Mouse (Mus musculus) liver, adult 2 months (tissue): ENCODE results near the gene H6pd. TPM values are rescaled to one million over a fixed set of nuclear protein-coding genes. Genes with fewer than 3 reads are reported as not detected.

ENCODE experiments used
- DNase-seq: peaks from one replicate; pipeline ENCODE4 v3.0.0-alpha.2; 2011; ENCODE audit warnings: low read depth, low spot score; ENCODE audit errors: extremely low read depth
- H3K27ac ChIP-seq: fragments of 200-500 bp; replicated peaks from 2 replicates; pipeline ENCODE4 v1.5.1; 2012; ENCODE audit warnings: low read depth, mild to moderate bottlenecking, control low read depth, inconsistent platforms, low read length; ENCODE audit not compliant: insufficient read depth
- H3K27me3 ChIP-seq: fragments of 200-500 bp; 2 replicates; pipeline ENCODE4 v1.6.1; 2012; ENCODE audit warnings: mild to moderate bottlenecking, moderate library complexity, low read length, inconsistent platforms; ENCODE audit not compliant: control insufficient read depth, insufficient read depth
- H3K36me3 ChIP-seq: fragments of 200-500 bp; 2 replicates; pipeline ENCODE4 v1.6.1; 2012; ENCODE audit warnings: low read length, inconsistent platforms; ENCODE audit not compliant: control insufficient read depth, insufficient read depth
- H3K4me1 ChIP-seq: fragments of 200-500 bp; 2 replicates; pipeline ENCODE4 v1.6.1; 2011; ENCODE audit warnings: low read length; ENCODE audit not compliant: control insufficient read depth, insufficient read depth
- H3K4me3 ChIP-seq: fragments of 200-500 bp; 2 replicates; pipeline ENCODE4 v1.5.1; 2011; ENCODE audit warnings: low read depth, mild to moderate bottlenecking, control low read depth, low read length, moderate library complexity; ENCODE audit not compliant: insufficient read depth
- H3K79me2 ChIP-seq: fragments of 200-500 bp; 2 replicates; pipeline ENCODE4 v1.6.1; 2012; ENCODE audit warnings: inconsistent platforms, mild to moderate bottlenecking, low read length, moderate library complexity; ENCODE audit not compliant: control insufficient read depth, insufficient read depth
- H3K9ac ChIP-seq: fragments of 200-500 bp; 2 replicates; pipeline ENCODE4 v1.6.1; 2012; ENCODE audit warnings: low read depth, mild to moderate bottlenecking, control low read depth, inconsistent platforms, low read length
- CTCF ChIP-seq: fragments of 200-500 bp; IDR thresholded peaks from 2 replicates; pipeline ENCODE4 v1.5.1; 2011; ENCODE audit warnings: low read depth, low read length, control low read depth
- POLR2A ChIP-seq: fragments of 200-500 bp; IDR thresholded peaks from 2 replicates; pipeline ENCODE4 v1.6.1; 2011; ENCODE audit warnings: low read length, control low read depth; ENCODE audit not compliant: insufficient read depth; ENCODE audit errors: extremely low read depth
- WGBS: fragments of 180-500 bp; shearing (Covaris S2); methylation state at CpG from one replicate; pipeline ENCODE4 v1.1.7; 2018; 5-methylcytosine and 5-hydroxymethylcytosine counted together
- polyA plus RNA-seq: library from polyadenylated mRNA; depleted of rRNA; stranded (reverse); fragments of >200 nt; gene quantifications from 2 replicates; pipeline ENCODE4 v1.2.3, GENCODE M21; 2012
- total RNA-seq: library from RNA; depleted of rRNA; stranded (reverse); fragments of >200 nt; gene quantifications from 2 replicates; pipeline ENCODE4 v1.2.3, GENCODE M21; 2014

Gene H6pd
- total and polyA plus RNA-seq, 2 experiments = 121 to 205 TPM

- peak overlapping the region; percentile 35; the same call in 1 of the 2 replicates for H3K9ac ChIP-seq
- peak overlapping the region; percentile 58 for H3K27ac ChIP-seq
- no peak overlapping the region for H3K4me3 ChIP-seq
- H3K27me3 ChIP-seq = no peaks in the 10 kb centered on the region
- peak; percentile 37 for DNase-seq
- no peak for TF ChIP-seq CTCF
- TF ChIP-seq POLR2A = no peak
- 29% methylated on average over 10 of the region's 10 CpGs for WGBS
- peaks cover 65% of the 10 kb centered on the region; the same call in 1 of the 2 replicates for H3K79me2 ChIP-seq
- peaks cover 61% of the 10 kb centered on the region for H3K4me1 ChIP-seq
- peaks cover 38% of the 10 kb centered on the region for H3K36me3 ChIP-seq
Observed at GRCm38 (mm10) chr4:149997999-149998398, 10.8 kb downstream of the H6pd start.

- TF ChIP-seq CTCF (no peak), POLR2A (no peak)
- no peak overlapping the region for H3K4me3 ChIP-seq
- H3K27ac ChIP-seq = peak overlapping the region; percentile 38
- WGBS = 19% methylated on average over 7 of the region's 7 CpGs
- DNase-seq = peak; percentile 58
- peaks cover 62% of the 10 kb centered on the region; the same call in 1 of the 2 replicates for H3K79me2 ChIP-seq
- H3K9ac ChIP-seq = peak overlapping the region; percentile 5; the same call in 1 of the 2 replicates
- peaks cover 48% of the 10 kb centered on the region for H3K36me3 ChIP-seq
- peaks cover 75% of the 10 kb centered on the region for H3K4me1 ChIP-seq
- no peaks in the 10 kb centered on the region for H3K27me3 ChIP-seq
Observed at GRCm38 (mm10) chr4:149996440-149996839, 12.4 kb downstream of the H6pd start.

- peaks cover 80% of the 10 kb centered on the region for H3K4me1 ChIP-seq
- WGBS = 44% methylated on average over 7 of the region's 7 CpGs
- DNase-seq = peak; percentile 31
- H3K36me3 ChIP-seq = peaks cover 48% of the 10 kb centered on the region
- TF ChIP-seq CTCF (no peak), POLR2A (no peak)
- H3K27me3 ChIP-seq = no peaks in the 10 kb centered on the region
- peaks cover 58% of the 10 kb centered on the region; the same call in 1 of the 2 replicates for H3K79me2 ChIP-seq
- no peak overlapping the region; the same call in 1 of the 2 replicates for H3K9ac ChIP-seq
- H3K27ac ChIP-seq = peak overlapping the region; percentile 38; the same call in 1 of the 2 replicates
- H3K4me3 ChIP-seq = no peak overlapping the region
Observed at GRCm38 (mm10) chr4:149995911-149996310, 12.9 kb downstream of the H6pd start.

- H3K4me1 ChIP-seq = peaks cover 79% of the 10 kb centered on the region
- H3K4me3 ChIP-seq = no peak overlapping the region
- H3K36me3 ChIP-seq = peaks cover 45% of the 10 kb centered on the region
- H3K79me2 ChIP-seq = peaks cover 45% of the 10 kb centered on the region; the same call in 1 of the 2 replicates
- TF ChIP-seq CTCF (no peak), POLR2A (no peak)
- no peak overlapping the region for H3K9ac ChIP-seq
- DNase-seq = peak; percentile 51
- H3K27me3 ChIP-seq = no peaks in the 10 kb centered on the region
- peak overlapping the region; percentile 62; the same call in 1 of the 2 replicates for H3K27ac ChIP-seq
- WGBS = 63% methylated on average over 10 of the region's 10 CpGs
Observed at GRCm38 (mm10) chr4:149994218-149994617, 14.6 kb downstream of the H6pd start.

- DNase-seq = no peak
- H3K9ac ChIP-seq = peak overlapping the region; percentile 10
- peaks cover 31% of the 10 kb centered on the region; the same call in 1 of the 2 replicates for H3K79me2 ChIP-seq
- H3K27me3 ChIP-seq = no peaks in the 10 kb centered on the region
- peaks cover 72% of the 10 kb centered on the region for H3K4me1 ChIP-seq
- no peak overlapping the region; the same call in 1 of the 2 replicates for H3K4me3 ChIP-seq
- no peak for TF ChIP-seq POLR2A
- no peak for TF ChIP-seq CTCF
- 87% methylated on average over 8 of the region's 8 CpGs for WGBS
- peaks cover 46% of the 10 kb centered on the region for H3K36me3 ChIP-seq
- peak overlapping the region; percentile 63 for H3K27ac ChIP-seq
Observed at GRCm38 (mm10) chr4:149992670-149993032, 16.2 kb downstream of the H6pd start.

- H3K9ac ChIP-seq = peak overlapping the region; percentile 46
- peaks cover 71% of the 10 kb centered on the region for H3K4me1 ChIP-seq
- H3K36me3 ChIP-seq = peaks cover 48% of the 10 kb centered on the region
- no peaks in the 10 kb centered on the region for H3K27me3 ChIP-seq
- peak; percentile 53 for DNase-seq
- H3K4me3 ChIP-seq = no peak overlapping the region
- 48% methylated on average over 13 of the region's 13 CpGs for WGBS
- peaks cover 26% of the 10 kb centered on the region; the same call in 1 of the 2 replicates for H3K79me2 ChIP-seq
- H3K27ac ChIP-seq = peak overlapping the region; percentile 63
- TF ChIP-seq POLR2A (no peak), CTCF (no peak)
Observed at GRCm38 (mm10) chr4:149991755-149992669, 16.8 kb downstream of the H6pd start.
